Mouse (Mus musculus) lung, embryonic 16.5 days (tissue): ENCODE data around the gene Pafah1b3. TPM values are rescaled to one million over a fixed set of nuclear protein-coding genes. Genes with fewer than 3 reads are reported as not detected.

Source experiments
- ATAC-seq: fragments of 200-750 bp; cut with Nextera tagmentation; 2 replicates; pipeline ENCODE4 v1.8.0; 2017; ENCODE audit warnings: low read depth, mild to moderate bottlenecking, moderate library complexity
- H3K27ac ChIP-seq: fragments of 300-500 bp; sonication (generic); 2 replicates; pipeline ENCODE4 v1.5.1; 2014; ENCODE audit warnings: mild to moderate bottlenecking, control low read depth, low read length
- H3K27me3 ChIP-seq: fragments of 300-500 bp; sonication (generic); 2 replicates; pipeline ENCODE4 v1.6.1; 2014; ENCODE audit warnings: low read depth, low read length, mixed read lengths; ENCODE audit not compliant: control insufficient read depth, insufficient read depth
- H3K36me3 ChIP-seq: fragments of 300-500 bp; sonication (generic); 2 replicates; pipeline ENCODE4 v1.6.1; 2014; ENCODE audit warnings: low read length; ENCODE audit not compliant: control insufficient read depth, insufficient read depth
- H3K4me1 ChIP-seq: fragments of 300-500 bp; sonication (generic); replicated peaks from 2 replicates; pipeline ENCODE4 v1.6.1; 2014; ENCODE audit warnings: low read length, mixed read lengths; ENCODE audit not compliant: control insufficient read depth, insufficient read depth
- H3K4me2 ChIP-seq: fragments of 300-500 bp; sonication (generic); 2 replicates; pipeline ENCODE4 v1.6.1; 2014; ENCODE audit warnings: low read depth, low read length, control low read depth
- H3K4me3 ChIP-seq: fragments of 300-500 bp; sonication (generic); 2 replicates; pipeline ENCODE4 v1.5.1; 2014; ENCODE audit warnings: mild to moderate bottlenecking, low read length, control low read depth
- H3K9ac ChIP-seq: fragments of 300-500 bp; sonication (generic); 2 replicates; pipeline ENCODE4 v1.6.1; 2014; ENCODE audit warnings: low read length, control low read depth
- H3K9me3 ChIP-seq: fragments of 300-500 bp; sonication (generic); 2 replicates; pipeline ENCODE4 v1.6.1; 2016; ENCODE audit warnings: low read length; ENCODE audit not compliant: control insufficient read depth
- WGBS: fragments of 180-500 bp; shearing (Covaris S2); extraction: QIAGEN DNeasy Blood & Tissue Kit; methylation state at CpG from one replicate; pipeline ENCODE4 v1.1.7; 2014; 5-methylcytosine and 5-hydroxymethylcytosine counted together
- polyA plus RNA-seq: library from polyadenylated mRNA; unstranded; fragments of >200 nt; fragmentation: Nextera tagmentation; extraction: Ambion mirVana; gene quantifications from 2 replicates; pipeline ENCODE4 v1.2.1, GENCODE M21; 2015

Gene Pafah1b3
- polyA plus RNA-seq, 1 experiment from 2014 or later, result 170 TPM

DNA sequence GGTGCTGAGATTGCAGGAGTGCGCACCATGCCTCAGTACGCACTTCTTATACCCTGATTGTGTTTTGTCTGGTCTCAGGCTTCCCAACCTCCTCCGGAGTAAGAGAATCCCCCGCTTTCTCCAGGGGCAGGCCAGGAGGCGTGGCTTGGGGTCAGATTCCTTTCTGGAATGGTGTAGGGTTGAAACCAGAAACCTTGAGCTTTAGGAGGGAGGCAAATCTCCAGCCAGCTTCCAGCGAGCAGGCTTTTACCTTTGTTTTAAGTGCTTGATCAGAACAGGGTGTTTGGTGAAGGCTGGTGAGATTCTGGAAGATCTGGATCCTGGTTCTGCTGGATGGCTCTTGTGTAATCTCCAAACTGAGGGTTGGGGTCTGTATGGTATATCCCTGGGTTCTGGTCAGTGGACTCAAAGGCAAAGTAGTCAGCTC, 24.3 kb upstream of the Pafah1b3 start:
- Histone ChIP-seq H3K4me2 (peak overlapping the region; percentile 34), H3K27ac (peak overlapping the region; percentile 85), H3K36me3 (no peaks in the 10 kb centered on the region), H3K9me3 (no peaks in the 10 kb centered on the region), H3K9ac (peak overlapping the region; percentile 42), H3K4me1 (peaks cover 16% of the 10 kb centered on the region), H3K4me3 (peak overlapping the region; percentile 22; the same call in 1 of the 2 replicates), H3K27me3 (no peaks in the 10 kb centered on the region)
- ATAC-seq, result peak; percentile 89
- WGBS, result 8% methylated on average over 6 of the region's 6 CpGs

DNA sequence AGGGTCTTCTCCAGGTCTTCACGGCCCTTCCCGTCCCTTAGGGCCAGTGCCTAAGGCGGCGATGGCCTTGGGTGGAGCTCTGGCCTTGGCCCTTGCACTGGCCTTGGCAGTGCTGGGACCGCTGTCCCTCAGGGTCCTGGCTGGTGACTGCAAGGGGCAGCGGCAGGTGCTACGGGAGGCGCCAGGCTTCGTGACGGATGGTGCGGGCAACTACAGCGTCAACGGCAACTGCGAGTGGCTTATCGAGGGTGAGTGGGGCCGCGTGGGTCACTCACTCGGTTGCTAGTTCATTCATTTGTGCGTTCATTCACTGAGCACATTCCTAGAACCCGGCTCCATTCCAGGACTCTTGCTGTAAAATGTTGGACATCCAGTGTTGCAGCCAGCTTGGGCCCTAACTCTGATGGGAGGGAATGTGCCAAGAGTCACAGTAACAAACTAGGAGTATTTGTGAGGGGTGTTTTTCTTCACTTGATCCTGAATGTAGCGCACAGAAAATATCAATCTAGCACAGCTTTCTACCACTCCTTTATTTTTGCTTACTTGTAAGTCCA, 19.7 kb upstream of the Pafah1b3 start:
- H3K9me3 ChIP-seq, result no peaks in the 10 kb centered on the region
- peak overlapping the region; percentile 84 for H3K27ac ChIP-seq
- H3K4me1 ChIP-seq, result peaks cover 30% of the 10 kb centered on the region
- peak overlapping the region; percentile 55 for H3K4me3 ChIP-seq
- peak overlapping the region; percentile 74 for H3K9ac ChIP-seq
- peak overlapping the region; percentile 78 for H3K4me2 ChIP-seq
- H3K27me3 ChIP-seq, result peaks cover 34% of the 10 kb centered on the region
- H3K36me3 ChIP-seq, result no peaks in the 10 kb centered on the region
- ATAC-seq, result no peak
- WGBS, result 7% methylated on average over 21 of the region's 21 CpGs

DNA sequence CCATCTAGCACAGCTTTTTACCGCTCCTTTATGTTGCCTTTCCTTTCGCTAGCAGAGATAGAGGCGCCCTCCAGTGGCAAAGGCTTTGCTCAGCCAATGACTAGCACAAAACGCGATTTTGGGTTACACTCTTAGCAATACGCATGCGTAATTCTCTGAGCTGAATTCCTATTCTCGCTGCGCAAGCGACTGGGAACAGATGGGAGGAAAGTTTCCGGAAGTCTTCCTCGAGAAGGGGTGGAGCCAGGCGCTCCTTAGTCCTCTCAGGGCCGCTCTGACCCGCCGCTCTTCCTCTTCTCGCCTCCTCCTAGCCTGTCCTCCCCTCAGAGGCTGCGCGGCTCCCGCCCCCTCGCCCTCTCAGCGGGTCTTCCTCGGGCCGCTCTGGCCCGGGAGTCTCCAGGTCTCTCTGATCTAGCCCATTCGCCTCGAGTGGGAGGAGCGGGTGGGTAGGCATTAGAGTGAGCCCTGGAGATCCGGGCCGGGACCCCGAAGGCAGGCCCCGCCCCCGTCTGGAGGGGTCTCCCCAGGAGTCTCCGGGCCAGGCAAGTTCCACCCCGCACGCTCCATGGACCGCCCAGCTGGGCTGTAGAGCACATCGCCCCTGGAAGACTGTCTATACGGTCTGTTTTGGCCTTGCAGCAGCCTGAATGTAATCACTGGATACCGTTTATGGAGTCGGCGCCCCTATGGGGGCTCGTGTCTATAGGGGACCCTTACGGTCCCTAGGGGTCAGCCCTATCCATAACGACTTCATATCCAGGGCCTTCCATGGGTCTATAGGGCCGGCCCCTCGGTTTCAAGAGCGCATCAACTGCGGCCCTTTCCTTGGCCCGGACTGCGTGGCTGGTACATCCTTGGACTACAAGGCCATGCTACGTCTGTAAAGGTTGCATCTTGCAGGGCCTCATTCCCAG, 19.0 kb upstream of the Pafah1b3 start, which contains the start of gene Megf8:
TSS of gene Megf8 (plus strand) at position 633 of the 914 bp plus-strand sequence.
- Histone ChIP-seq H3K4me2 (peak within 1 kb of the TSS; percentile 78), H3K36me3 (no peaks in the 10 kb centered on the region), H3K27ac (peak within 1 kb of the TSS; percentile 84), H3K9ac (peak within 1 kb of the TSS; percentile 74), H3K4me1 (peaks cover 25% of the 10 kb centered on the region), H3K27me3 (peaks cover 38% of the 10 kb centered on the region), H3K9me3 (no peaks in the 10 kb centered on the region), H3K4me3 (peak within 1 kb of the TSS; percentile 55)
- WGBS, result under 1% methylated on average over 52 of the region's 52 CpGs
- ATAC-seq, result peak; percentile 99

DNA sequence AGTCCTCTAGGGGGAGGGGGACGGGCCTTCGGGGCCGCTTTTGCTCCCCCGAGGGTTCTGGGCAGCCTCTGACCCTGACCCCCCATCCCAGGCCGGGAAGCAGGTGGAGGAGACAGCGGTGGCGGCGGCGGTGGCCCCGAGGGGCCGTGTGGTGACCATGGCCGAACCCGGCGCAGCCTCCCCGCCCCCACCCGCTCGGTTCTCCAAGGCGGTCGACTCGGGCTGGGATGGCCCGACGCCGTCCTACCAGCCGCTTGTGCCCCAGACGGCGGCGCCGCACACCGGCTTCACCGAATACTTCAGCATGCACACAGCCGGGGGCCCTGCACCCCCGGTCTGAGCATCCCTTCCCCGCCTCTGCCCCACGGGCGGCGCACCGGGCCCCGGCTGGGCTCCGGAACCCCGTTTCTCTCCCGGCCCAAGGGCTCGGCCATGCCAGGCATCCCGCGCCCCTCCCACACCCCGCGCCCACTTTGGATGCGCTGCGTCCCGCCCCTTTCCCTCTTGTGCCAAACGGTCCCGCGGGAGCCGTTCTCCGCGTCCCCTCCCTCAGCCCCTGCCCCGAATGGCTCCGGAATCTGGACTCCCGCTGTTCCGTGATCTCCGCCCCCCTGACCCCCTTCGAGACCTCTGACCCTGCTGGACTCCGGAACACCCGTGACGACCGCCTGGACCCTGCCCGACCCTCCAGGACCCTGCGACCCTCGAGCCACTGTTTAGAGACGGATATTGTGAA, 17.7 kb upstream of the Pafah1b3 start:
- under 1% methylated on average over 55 of the region's 69 CpGs for WGBS
- Histone ChIP-seq H3K9me3 (no peaks in the 10 kb centered on the region), H3K9ac (peak overlapping the region; percentile 49), H3K27ac (no peak overlapping the region), H3K27me3 (peaks cover 41% of the 10 kb centered on the region), H3K36me3 (no peaks in the 10 kb centered on the region), H3K4me1 (peaks cover 22% of the 10 kb centered on the region), H3K4me3 (peak overlapping the region; percentile 51), H3K4me2 (peak overlapping the region; percentile 77)
- ATAC-seq, result no peak

DNA sequence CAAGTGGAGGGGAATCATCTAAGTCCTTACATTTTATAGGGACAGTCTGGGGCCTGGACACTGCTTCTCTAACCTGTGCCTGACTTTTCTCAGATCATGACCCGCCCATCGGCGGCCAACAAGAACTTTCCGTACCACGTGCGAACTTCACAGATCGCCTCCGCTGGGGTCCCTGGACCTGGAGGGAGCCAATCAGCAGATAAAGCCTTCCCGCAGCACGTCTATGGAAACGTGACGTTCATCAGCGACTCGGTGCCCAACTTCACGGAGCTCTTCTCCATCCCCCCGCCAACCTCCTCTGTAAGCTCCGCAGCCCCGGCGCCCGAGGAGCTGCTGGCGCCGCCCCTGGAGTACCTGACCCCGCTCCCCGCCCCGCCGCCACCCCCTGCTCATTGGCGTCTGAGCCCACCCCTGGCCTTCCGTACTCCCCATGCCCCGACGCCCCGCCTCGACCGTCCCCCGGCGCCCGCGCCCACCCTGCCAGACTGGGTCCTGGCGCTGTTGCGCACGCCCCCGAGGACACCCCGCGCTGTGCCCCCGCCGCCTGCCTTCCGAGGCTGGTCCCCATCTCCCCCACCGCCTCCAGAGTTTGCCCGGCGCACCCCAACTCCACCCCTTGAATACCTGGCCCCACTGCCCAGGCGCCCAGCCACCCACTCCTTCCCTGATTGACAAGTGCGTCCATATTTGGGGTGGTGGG, 17.0 kb upstream of the Pafah1b3 start:
- peaks cover 41% of the 10 kb centered on the region for H3K27me3 ChIP-seq
- ATAC-seq, result no peak

DNA sequence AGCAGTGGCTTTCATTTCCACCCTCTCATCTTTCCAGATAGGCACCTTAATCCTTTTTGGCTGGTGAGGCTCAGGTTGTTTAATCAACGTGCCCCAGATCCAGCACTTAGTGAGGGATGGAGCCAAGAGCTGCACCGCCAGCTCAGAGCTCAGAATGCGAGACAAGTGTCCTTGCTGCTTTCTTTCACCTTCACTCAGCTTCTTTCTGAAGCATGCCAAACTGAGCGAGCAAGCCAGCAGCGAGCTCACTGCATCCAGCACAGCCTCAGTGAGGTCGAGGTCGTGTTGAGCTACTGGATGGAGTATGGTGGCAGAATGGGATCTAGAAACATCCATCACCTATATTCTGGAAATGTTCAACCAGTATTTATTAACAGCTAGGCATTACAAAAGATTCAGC, 15.5 kb upstream of the Pafah1b3 start:
- H3K4me1 ChIP-seq, result peaks cover 22% of the 10 kb centered on the region
- peaks cover 44% of the 10 kb centered on the region for H3K27me3 ChIP-seq
- ATAC-seq, result no peak

More for the DNA sequence above, 17.0 kb upstream of the Pafah1b3 start:
- H3K9me3 ChIP-seq, result no peaks in the 10 kb centered on the region
- H3K4me3 ChIP-seq, result peak overlapping the region; percentile 51
- H3K9ac ChIP-seq, result peak overlapping the region; percentile 49
- peaks cover 22% of the 10 kb centered on the region for H3K4me1 ChIP-seq
- H3K36me3 ChIP-seq, result no peaks in the 10 kb centered on the region
- H3K27ac ChIP-seq, result no peak overlapping the region
- peak overlapping the region; percentile 77 for H3K4me2 ChIP-seq
- 2% methylated on average over 49 of the region's 51 CpGs for WGBS

DNA sequence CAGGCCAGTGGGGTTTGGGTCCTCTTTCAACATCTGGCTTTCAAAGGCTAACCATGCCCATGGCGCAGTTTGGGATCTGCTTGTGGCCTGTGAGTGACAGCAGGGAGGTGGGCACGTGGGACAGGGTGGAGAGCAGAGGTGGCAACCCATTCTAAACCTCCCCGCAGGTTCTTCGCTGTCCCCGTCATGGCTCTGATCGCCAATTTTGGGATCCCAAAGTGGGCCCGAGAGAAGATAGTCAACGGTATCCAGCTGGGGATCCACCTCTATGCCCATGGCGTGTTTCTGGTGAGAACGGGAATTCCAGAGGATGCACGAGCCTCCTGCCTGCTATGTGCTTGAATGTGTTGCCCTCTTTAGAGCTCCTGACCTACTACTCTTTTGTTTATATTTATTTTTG, 13.4 kb upstream of the Pafah1b3 start:
- peaks cover 50% of the 10 kb centered on the region for H3K27me3 ChIP-seq
- peaks cover 14% of the 10 kb centered on the region for H3K4me1 ChIP-seq
- no peak overlapping the region for H3K4me3 ChIP-seq
- no peaks in the 10 kb centered on the region for H3K36me3 ChIP-seq
- no peaks in the 10 kb centered on the region for H3K9me3 ChIP-seq
- H3K4me2 ChIP-seq, result no peak overlapping the region
- H3K9ac ChIP-seq, result no peak overlapping the region
- ATAC-seq, result no peak
- no peak overlapping the region for H3K27ac ChIP-seq
- 70% methylated on average over 11 of the region's 11 CpGs for WGBS

More for the DNA sequence above, 15.5 kb upstream of the Pafah1b3 start:
- Histone ChIP-seq H3K4me2 (no peak overlapping the region), H3K27ac (no peak overlapping the region), H3K9ac (no peak overlapping the region), H3K36me3 (no peaks in the 10 kb centered on the region), H3K4me3 (no peak overlapping the region), H3K9me3 (no peaks in the 10 kb centered on the region)
- 31% methylated on average over 7 of the region's 7 CpGs for WGBS

DNA sequence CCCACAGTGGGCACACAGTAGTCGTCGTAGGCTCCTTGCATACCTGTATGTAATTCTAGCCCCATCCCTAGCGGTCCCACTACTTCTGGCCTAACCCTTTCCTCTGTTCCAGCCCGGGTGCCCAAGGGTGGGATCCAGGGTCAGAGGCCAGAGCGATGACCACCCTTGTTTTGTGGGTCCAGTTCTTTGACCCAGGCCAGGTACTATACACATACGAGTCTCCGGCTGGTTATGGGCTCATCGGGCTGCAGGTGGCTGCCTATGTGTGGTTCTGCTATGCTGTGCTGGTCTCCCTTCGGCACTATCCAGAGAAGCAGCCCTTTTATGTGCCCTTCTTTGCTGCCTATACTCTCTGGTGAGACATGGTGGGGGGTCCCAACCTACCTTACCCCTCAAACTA, 11.6 kb upstream of the Pafah1b3 start:
- H3K4me2 ChIP-seq, result no peak overlapping the region
- H3K9me3 ChIP-seq, result no peaks in the 10 kb centered on the region
- no peak overlapping the region for H3K9ac ChIP-seq
- H3K4me3 ChIP-seq, result no peak overlapping the region
- peaks cover 3% of the 10 kb centered on the region; the same call in 1 of the 2 replicates for H3K4me1 ChIP-seq
- no peak for ATAC-seq
- no peaks in the 10 kb centered on the region for H3K36me3 ChIP-seq
- peaks cover 36% of the 10 kb centered on the region for H3K27me3 ChIP-seq
- H3K27ac ChIP-seq, result no peak overlapping the region
- WGBS, result 82% methylated on average over 9 of the region's 9 CpGs
